Comparison of ENCODE assay signal across 8 mouse cellular contexts in the genomic region with DNA sequence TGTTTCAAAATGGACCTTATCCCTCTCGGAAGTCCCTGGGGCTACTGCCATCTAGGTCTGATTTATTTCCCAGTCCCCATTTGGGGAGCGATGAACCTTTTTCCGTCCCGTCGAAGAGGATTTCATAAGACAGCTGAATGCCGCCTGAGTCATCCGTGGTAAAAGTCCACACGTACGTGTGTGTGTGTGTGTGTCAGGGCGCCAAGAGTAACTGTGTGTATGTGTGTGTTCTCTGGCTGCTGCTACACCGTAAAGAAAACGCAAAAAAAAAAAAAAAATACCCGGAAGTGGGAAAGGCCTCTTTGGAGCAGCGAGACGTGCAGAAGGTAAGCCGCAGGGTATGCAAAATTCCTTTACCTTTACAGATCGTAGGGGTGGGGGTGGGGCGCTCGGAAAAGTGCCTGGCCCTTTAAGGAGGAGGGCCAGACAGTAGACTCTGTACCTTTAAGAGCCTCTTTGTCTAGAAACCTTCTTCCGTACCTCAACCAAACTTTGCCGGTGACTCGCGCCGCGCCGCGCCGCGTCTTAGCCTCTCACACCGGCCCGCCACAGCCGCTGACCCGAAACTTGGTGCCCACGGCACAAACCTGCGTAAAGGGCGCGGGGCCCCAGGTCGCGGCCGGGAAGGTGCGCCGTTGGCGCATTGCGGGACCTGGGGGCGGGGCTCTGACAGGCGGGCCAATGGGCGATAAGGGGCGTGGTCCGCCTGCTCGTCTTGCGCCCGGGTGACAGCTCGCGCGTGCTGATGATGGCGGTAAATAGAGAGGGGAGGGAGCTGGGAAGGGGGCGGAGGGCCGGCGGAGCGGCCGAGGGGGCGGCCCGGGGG. TPM values are rescaled to one million over a fixed set of nuclear protein-coding genes. Genes with fewer than 3 reads are reported as not detected.
DNase-seq lines count a peak whose midpoint lies in the region; ATAC-seq and TF ChIP-seq lines count a peak whose summit lies in the region.

No protein-coding gene starts in this region.

- H3K4me3 ChIP-seq in cortical plate, adult 2 months (ENCODE audit: insufficient read depth, low read length): peak overlapping the region; percentile 91

- peak; percentile 90 for ATAC-seq in activated CD4-positive, CD25-positive, alpha-beta regulatory T cell, adult 4 months
- peak; percentile 91 for ATAC-seq in inflammation-experienced regulatory T-cells, adult 6 months
- ATAC-seq in megakaryocyte-erythroid progenitor cell, adult 5-6 weeks (replicated peaks; ENCODE audit: low FRiP score, low TSS enrichment, poor library complexity, severe bottlenecking): peak; percentile 88

- H3K27ac ChIP-seq in cortical plate, adult 2 months (ENCODE audit: insufficient read depth, low read length): peak overlapping the region; percentile 97

- intact Hi-C loops in left cerebral cortex, postnatal 10 days (cut with DNase I): no loop called here

- peaks cover 3% of the 10 kb centered on the region; the same call in 1 of the 2 replicates for H3K4me1 ChIP-seq in cortical plate, adult 2 months (ENCODE audit: control insufficient read depth, insufficient read depth, low read length)

- no peak for TF ChIP-seq POLR2A in cortical plate, adult 2 months (IDR thresholded peaks at IDR 0.05; ENCODE audit: extremely low read depth, insufficient read depth, low read length)

- peak; percentile 95 for DNase-seq in gastrocnemius, postnatal 10 days
- DNase-seq in left cerebral cortex, postnatal 10 days (ENCODE audit: extremely low spot score in 1 of 2, low spot score in 2 of 2): peak; percentile 93 to 98
- peak; percentile 93 for DNase-seq in right cerebral cortex, postnatal 25 days
- peak; percentile 93 to 94 for DNase-seq in urinary bladder, postnatal 4 days (ENCODE audit: low spot score in 2 of 2)

- TF ChIP-seq CTCF in cortical plate, adult 2 months (IDR thresholded peaks at IDR 0.05; ENCODE audit: extremely low read depth, insufficient read depth, low read length): no peak

RNA-seq across cellular contexts. Expression of gene Usp49, which starts 1.4 kb away (rescaled TPM):
- polyA plus RNA-seq in activated CD4-positive, CD25-positive, alpha-beta regulatory T cell, adult 4 months (2017; shearing (Covaris generic)): under 1 TPM; 0.60 to 0.71 TPM
- polyA plus RNA-seq in cortical plate, adult 2 months (2012; rRNA removed): 12.4 and 12.5 TPM in 2 replicates
- total RNA-seq in gastrocnemius, postnatal 10 days (2021): 1 to 10 TPM; 4.6 to 4.9 TPM
- polyA plus RNA-seq in inflammation-experienced regulatory T-cells, adult 6 months (2017; shearing (Covaris generic)): under 1 TPM; 0.58 to 0.97 (median 0.70) TPM
- total RNA-seq in left cerebral cortex, postnatal 10 days (2021): 10 to 100 TPM; 14.8 to 15.1 TPM
- total RNA-seq in megakaryocyte-erythroid progenitor cell, adult 5-6 weeks (2014; fragmentation: Nextera tagmentation): 13.9 and 21.0 TPM in 2 replicates
- 7.8 and 13.2 TPM in 2 replicates for total RNA-seq in megakaryocyte-erythroid progenitor cell, adult 5-6 weeks (2017)

RNA-seq across cellular contexts. Expression of gene Gm20517, which starts 17.7 kb away (rescaled TPM):
- polyA plus RNA-seq in activated CD4-positive, CD25-positive, alpha-beta regulatory T cell, adult 4 months (2017; shearing (Covaris generic)): 1 to 10 TPM in 1 of 2 experiments, under 1 TPM in 1; 0.89 to 1.1 TPM
- polyA plus RNA-seq in cortical plate, adult 2 months (2012; rRNA removed): 1.9 and 2.9 TPM in 2 replicates
- 1 to 10 TPM; 1.8 to 2.1 TPM for total RNA-seq in gastrocnemius, postnatal 10 days (2021)
- under 1 TPM in 2 of 3 experiments, not detected in 1; 0.68 to 0.79 TPM for polyA plus RNA-seq in inflammation-experienced regulatory T-cells, adult 6 months (2017; shearing (Covaris generic))
- 1 to 10 TPM; 6.2 to 6.4 TPM for total RNA-seq in left cerebral cortex, postnatal 10 days (2021)
- total RNA-seq in megakaryocyte-erythroid progenitor cell, adult 5-6 weeks (2014; fragmentation: Nextera tagmentation): 7.8 and 8.0 TPM in 2 replicates
- 2.2 and 6.2 TPM in 2 replicates for total RNA-seq in megakaryocyte-erythroid progenitor cell, adult 5-6 weeks (2017)

RNA-seq across cellular contexts. Expression of gene Med20, which starts 17.7 kb away (rescaled TPM):
- polyA plus RNA-seq in activated CD4-positive, CD25-positive, alpha-beta regulatory T cell, adult 4 months (2017; shearing (Covaris generic)): 10 to 100 TPM; 23.6 to 30.0 TPM
- polyA plus RNA-seq in cortical plate, adult 2 months (2012; rRNA removed): 32.6 and 34.0 TPM in 2 replicates
- 10 to 100 TPM; 14.7 to 15.5 TPM for total RNA-seq in gastrocnemius, postnatal 10 days (2021)
- 10 to 100 TPM; 27.6 to 32.3 (median 28.1) TPM for polyA plus RNA-seq in inflammation-experienced regulatory T-cells, adult 6 months (2017; shearing (Covaris generic))
- 10 to 100 TPM; 21.4 to 23.5 TPM for total RNA-seq in left cerebral cortex, postnatal 10 days (2021)
- 31.7 and 66.0 TPM in 2 replicates for total RNA-seq in megakaryocyte-erythroid progenitor cell, adult 5-6 weeks (2014; fragmentation: Nextera tagmentation)
- total RNA-seq in megakaryocyte-erythroid progenitor cell, adult 5-6 weeks (2017): 28.2 and 40.4 TPM in 2 replicates

RNA-seq across cellular contexts. Expression of gene Bysl, which starts 17.8 kb away (rescaled TPM):
- 10 to 100 TPM in 1 of 2 experiments, 1 to 10 TPM in 1; 6.6 to 10.8 TPM for polyA plus RNA-seq in activated CD4-positive, CD25-positive, alpha-beta regulatory T cell, adult 4 months (2017; shearing (Covaris generic))
- polyA plus RNA-seq in cortical plate, adult 2 months (2012; rRNA removed): 17.0 and 17.6 TPM in 2 replicates
- 10 to 100 TPM; 13.0 TPM for total RNA-seq in gastrocnemius, postnatal 10 days (2021)
- 10 to 100 TPM in 2 of 3 experiments, 1 to 10 TPM in 1; 9.1 to 12.3 (median 11.6) TPM for polyA plus RNA-seq in inflammation-experienced regulatory T-cells, adult 6 months (2017; shearing (Covaris generic))
- 10 to 100 TPM; 25.2 to 25.3 TPM for total RNA-seq in left cerebral cortex, postnatal 10 days (2021)
- 34.0 and 34.7 TPM in 2 replicates for total RNA-seq in megakaryocyte-erythroid progenitor cell, adult 5-6 weeks (2014; fragmentation: Nextera tagmentation)
- total RNA-seq in megakaryocyte-erythroid progenitor cell, adult 5-6 weeks (2017): 21.9 and 24.9 TPM in 2 replicates

RNA-seq across cellular contexts. Expression of gene Tomm6, which starts 59.1 kb away (rescaled TPM):
- polyA plus RNA-seq in activated CD4-positive, CD25-positive, alpha-beta regulatory T cell, adult 4 months (2017; shearing (Covaris generic)): 100 to 1,000 TPM; 297 to 309 TPM
- 164 and 167 TPM in 2 replicates for polyA plus RNA-seq in cortical plate, adult 2 months (2012; rRNA removed)
- 100 to 1,000 TPM; 175 to 181 TPM for total RNA-seq in gastrocnemius, postnatal 10 days (2021)
- polyA plus RNA-seq in inflammation-experienced regulatory T-cells, adult 6 months (2017; shearing (Covaris generic)): 100 to 1,000 TPM; 299 to 411 (median 338) TPM
- total RNA-seq in left cerebral cortex, postnatal 10 days (2021): 100 to 1,000 TPM; 209 to 222 TPM
- total RNA-seq in megakaryocyte-erythroid progenitor cell, adult 5-6 weeks (2014; fragmentation: Nextera tagmentation): 440 and 480 TPM in 2 replicates
- 66.0 and 74.2 TPM in 2 replicates for total RNA-seq in megakaryocyte-erythroid progenitor cell, adult 5-6 weeks (2017)

Comparison
In these comparisons a context has a peak if more than half of its experiments do, and no peak if none do; other contexts are left out.
1. Peak in every context shown above with its lines: DNase-seq, ATAC-seq, H3K4me3 ChIP-seq and H3K27ac ChIP-seq.